Mouse (Mus musculus) MEL (cell line): ENCODE measurements around the gene Nox4. TPM values are rescaled to one million over a fixed set of nuclear protein-coding genes. Genes with fewer than 3 reads are reported as not detected.

Source experiments
- DNase-seq: peaks from one replicate; pipeline ENCODE4 v3.0.0; 2011; ENCODE audit warnings: low read depth, low spot score
- H3K27ac ChIP-seq: 2 replicates; pipeline ENCODE4 v1.5.1; 2012; ENCODE audit warnings: low read depth, mild to moderate bottlenecking, control low read depth, low read length, moderate library complexity; ENCODE audit not compliant: control insufficient read depth
- H3K27me3 ChIP-seq, 2 experiments: fragments of 150-350 bp in 1 of 2; sonication (generic) in 1 of 2; 2 replicates each; pipeline ENCODE4 v1.6.1; 2012; ENCODE audit warnings: low read length in 2 of 2, mild to moderate bottlenecking in 2 of 2, improper control_type of control experiment in 1 of 2, moderate library complexity in 1 of 2; ENCODE audit not compliant: insufficient read depth in 2 of 2, control insufficient read depth in 1 of 2
- H3K36me3 ChIP-seq, 2 experiments: 2 replicates each; pipeline ENCODE4 v1.6.1; 2012 to 2014; ENCODE audit warnings: low read length in 2 of 2, improper control_type of control experiment in 1 of 2, inconsistent platforms in 1 of 2, mild to moderate bottlenecking in 1 of 2; ENCODE audit not compliant: insufficient read depth in 2 of 2, control insufficient read depth in 1 of 2
- H3K4me1 ChIP-seq, 2 experiments: fragments of 150-350 bp in 1 of 2; sonication (generic) in 1 of 2; 2 replicates each; pipeline ENCODE4 v1.6.1; 2012; ENCODE audit warnings: low read length in 2 of 2, improper control_type of control experiment in 1 of 2, mild to moderate bottlenecking in 1 of 2; ENCODE audit not compliant: insufficient read depth in 2 of 2, control insufficient read depth in 1 of 2
- H3K4me3 ChIP-seq, 2 experiments: fragments of 150-350 bp in 1 of 2; sonication (generic) in 1 of 2; 2 replicates each; pipeline ENCODE4 v1.5.1; 2012; ENCODE audit warnings: low read depth in 2 of 2, low read length in 2 of 2, mild to moderate bottlenecking in 2 of 2, moderate library complexity in 2 of 2, control low read depth in 1 of 2, improper control_type of control experiment in 1 of 2; ENCODE audit not compliant: control insufficient read depth in 1 of 2, insufficient read depth in 1 of 2
- H3K79me2 ChIP-seq: 2 replicates; pipeline ENCODE4 v1.6.1; 2012; ENCODE audit warnings: mild to moderate bottlenecking, low read length, moderate library complexity; ENCODE audit not compliant: control insufficient read depth, poor library complexity, insufficient read depth
- H3K9ac ChIP-seq: 2 replicates; pipeline ENCODE4 v1.6.1; 2012; ENCODE audit warnings: low read depth, mild to moderate bottlenecking, control low read depth, low read length, moderate library complexity; ENCODE audit not compliant: control insufficient read depth, poor library complexity, severe bottlenecking
- H3K9me3 ChIP-seq: fragments of 150-350 bp; sonication (generic); replicated peaks from 2 replicates; pipeline ENCODE4 v1.6.1; 2012; ENCODE audit warnings: mild to moderate bottlenecking, low read length, improper control_type of control experiment, moderate library complexity; ENCODE audit not compliant: insufficient read depth
- CHD1 ChIP-seq: IDR thresholded peaks from 2 replicates; pipeline ENCODE4 v1.6.1; 2012; ENCODE audit warnings: low read depth, mild to moderate bottlenecking, inconsistent platforms, low read length, improper control_type of control experiment
- CHD2 ChIP-seq: IDR thresholded peaks from 2 replicates; pipeline ENCODE4 v1.6.1; 2011; ENCODE audit warnings: low read length, improper control_type of control experiment
- CTCF ChIP-seq, 3 experiments: IDR thresholded peaks in 2 of 3; conservative IDR thresholded peaks in 1 of 3; 2 replicates each; pipeline ENCODE4 v1.5.1; 2011 to 2012; ENCODE audit warnings: low read length in 3 of 3, low read depth in 2 of 3, mild to moderate bottlenecking in 2 of 3, improper control_type of control experiment in 1 of 3, inconsistent platforms in 1 of 3, mixed read lengths in 1 of 3, moderate library complexity in 1 of 3; ENCODE audit not compliant: control insufficient read depth in 1 of 3, insufficient read depth in 1 of 3, poor library complexity in 1 of 3, severe bottlenecking in 1 of 3
- EP300 ChIP-seq, 2 experiments: IDR thresholded peaks; 2 replicates each; pipeline ENCODE4 v1.6.1; 2011; ENCODE audit warnings: improper control_type of control experiment in 2 of 2, low read length in 2 of 2, low read depth in 1 of 2, mild to moderate bottlenecking in 1 of 2
- MAX ChIP-seq: IDR thresholded peaks from 2 replicates; pipeline ENCODE4 v1.6.1; 2011; ENCODE audit warnings: low read length, improper control_type of control experiment
- MYB ChIP-seq: IDR thresholded peaks from 2 replicates; pipeline ENCODE4 v1.6.1; 2011; ENCODE audit warnings: mild to moderate bottlenecking, low read depth, low read length, improper control_type of control experiment
- NELFE ChIP-seq: IDR thresholded peaks from 2 replicates; pipeline ENCODE4 v1.6.1; 2011; ENCODE audit warnings: low read depth, low read length, improper control_type of control experiment
- POLR2AphosphoS5 ChIP-seq: IDR thresholded peaks from 2 replicates; pipeline ENCODE4 v1.6.1; 2012; ENCODE audit warnings: low read depth, borderline replicate concordance, mild to moderate bottlenecking, inconsistent platforms, low read length, moderate library complexity, mixed read lengths
- SMC3 ChIP-seq: IDR thresholded peaks from 2 replicates; pipeline ENCODE4 v1.6.1; 2011; ENCODE audit warnings: low read depth, low read length, improper control_type of control experiment
- TCF12 ChIP-seq: IDR thresholded peaks from 2 replicates; pipeline ENCODE4 v1.6.1; 2014; ENCODE audit warnings: low read depth, mild to moderate bottlenecking, inconsistent platforms, low read length, improper control_type of control experiment, moderate library complexity
- USF1 ChIP-seq: IDR thresholded peaks from 2 replicates; pipeline ENCODE4 v1.6.1; 2014; ENCODE audit warnings: low read depth, mild to moderate bottlenecking, inconsistent platforms, low read length, improper control_type of control experiment, moderate library complexity
- ZKSCAN1 ChIP-seq: IDR thresholded peaks from 2 replicates; pipeline ENCODE4 v1.6.1; 2012; ENCODE audit warnings: low read depth, mild to moderate bottlenecking, inconsistent platforms, low read length, improper control_type of control experiment, moderate library complexity
- ZMIZ1 ChIP-seq: IDR thresholded peaks from 2 replicates; pipeline ENCODE4 v1.6.1; 2012; ENCODE audit warnings: low read depth, mild to moderate bottlenecking, inconsistent platforms, low read length, improper control_type of control experiment, moderate library complexity
- ZNF384 ChIP-seq: IDR thresholded peaks from 2 replicates; pipeline ENCODE4 v1.6.1; 2012; ENCODE audit warnings: low read depth, mild to moderate bottlenecking, inconsistent platforms, low read length, improper control_type of control experiment
- polyA plus RNA-seq, 2 experiments: library from polyadenylated mRNA; stranded (reverse) in 1 of 2; unstranded in 1 of 2; fragments of >175 nt in 1 of 2; fragments of >200 nt in 1 of 2; gene quantifications; 2 replicates each; pipeline versions ENCODE4 v1.2.1 to v1.2.4; 2012; ENCODE audit warnings: low replicate concordance in 2 of 2, low read depth in 1 of 2; ENCODE audit not compliant: insufficient read length in 2 of 2, insufficient read depth in 1 of 2, missing spikeins in 1 of 2
- total RNA-seq: library from RNA; depleted of rRNA; stranded (reverse); fragments of 300-350 nt; gene quantifications from 2 replicates; pipeline ENCODE4 v1.2.3, GENCODE M21; 2012

Nox4 gene
- total and polyA plus RNA-seq, 3 experiments: not detected

DNA sequence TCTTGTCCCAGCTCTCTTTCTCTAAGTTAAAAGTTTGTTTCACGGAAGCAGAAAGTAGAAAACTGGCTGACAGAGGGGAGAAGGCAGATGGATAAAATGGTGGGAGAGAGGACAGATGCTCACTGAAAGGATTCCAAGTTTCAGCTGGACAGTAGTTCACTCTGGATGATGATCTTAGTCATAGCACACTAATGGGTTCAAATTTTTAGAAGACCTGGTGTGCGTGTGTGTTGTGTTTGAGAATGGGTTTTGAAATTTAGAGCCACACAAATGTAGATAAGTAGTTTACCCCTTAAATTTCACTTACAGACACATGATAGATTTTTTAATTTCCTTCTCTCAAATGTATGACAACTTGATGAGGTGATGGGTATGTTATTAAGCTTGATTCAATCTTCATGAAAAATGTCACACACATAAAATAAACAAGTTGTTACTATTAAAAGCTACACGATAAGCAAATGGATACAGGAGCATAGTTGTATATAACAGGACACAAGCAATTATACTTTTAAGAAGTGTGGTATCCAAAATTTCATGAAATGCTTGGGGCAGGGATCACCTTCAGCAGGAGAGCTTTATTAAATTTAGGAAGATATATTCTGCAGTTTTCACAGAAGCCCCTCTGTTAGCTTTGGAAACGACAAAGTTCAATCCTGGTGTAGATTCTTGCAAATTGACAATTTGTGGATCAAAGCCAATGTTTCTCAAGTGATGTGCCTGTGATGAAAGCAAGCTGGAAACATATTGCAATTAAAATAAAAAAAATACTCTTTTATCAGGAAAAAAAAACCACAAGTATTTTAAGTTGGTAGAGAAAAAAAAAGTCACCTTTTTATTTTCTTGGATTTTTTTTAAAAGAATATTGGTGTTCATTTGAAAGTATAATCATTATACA lies 18.6 kb upstream of the Nox4 start:
- no peak overlapping the region for H3K4me3 ChIP-seq
- no peaks in the 10 kb centered on the region for H3K9me3 ChIP-seq
- no peak overlapping the region for H3K9ac ChIP-seq
- no peaks in the 10 kb centered on the region for H3K36me3 ChIP-seq
- H3K4me1 ChIP-seq: no peaks in the 10 kb centered on the region
- no peaks in the 10 kb centered on the region for H3K27me3 ChIP-seq
- no peak for DNase-seq
- H3K27ac ChIP-seq: no peak overlapping the region
- no peaks in the 10 kb centered on the region for H3K79me2 ChIP-seq
- TF ChIP-seq MAX (no peak), USF1 (no peak), MYB (no peak), SMC3 (no peak), ZKSCAN1 (no peak), EP300 (IDR thresholded peaks at IDR 0.05; ENCODE audit: low read depth in 1 of 2, low read length in 2 of 2) (no peak)
- TF ChIP-seq, all 39 proteins: peak for 0

DNA sequence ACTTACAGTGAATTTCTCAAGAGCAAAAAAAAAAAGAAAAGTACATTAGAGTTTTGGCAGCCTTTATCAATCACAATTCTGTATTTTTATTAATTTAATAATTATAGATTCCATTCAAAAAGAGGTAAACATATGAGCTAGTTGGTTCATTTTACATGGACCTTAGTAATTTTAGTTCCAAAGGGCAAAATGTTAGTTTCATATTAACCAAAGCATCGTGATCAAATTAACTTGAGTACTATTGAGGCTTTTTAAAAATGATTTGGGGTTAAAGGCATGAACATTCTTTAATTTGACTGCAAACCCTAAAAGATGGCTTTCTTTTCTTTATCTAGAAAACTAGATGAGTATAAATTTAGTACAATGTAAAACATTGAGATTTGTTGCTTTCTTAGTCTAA lies 16.4 kb upstream of the Nox4 start:
- no peak overlapping the region for H3K9ac ChIP-seq
- no peaks in the 10 kb centered on the region for H3K36me3 ChIP-seq
- no peaks in the 10 kb centered on the region for H3K79me2 ChIP-seq
- no peak overlapping the region for H3K4me3 ChIP-seq
- TF ChIP-seq NELFE (no peak), ZNF384 (no peak), CHD2 (no peak), CTCF (IDR thresholded peaks at IDR 0.05 in 2 of 3, conservative IDR thresholded peaks at IDR 0.05 in 1 of 3; ENCODE audit: control insufficient read depth in 1 of 3, insufficient read depth in 1 of 3, low read depth in 2 of 3, low read length in 3 of 3, poor library complexity in 1 of 3, severe bottlenecking in 1 of 3) (no peak), CHD1 (no peak), TCF12 (no peak), ZMIZ1 (no peak)
- no peak for DNase-seq
- H3K27me3 ChIP-seq: no peaks in the 10 kb centered on the region
- no peaks in the 10 kb centered on the region for H3K9me3 ChIP-seq
- no peak overlapping the region for H3K27ac ChIP-seq
- H3K4me1 ChIP-seq: no peaks in the 10 kb centered on the region

DNA sequence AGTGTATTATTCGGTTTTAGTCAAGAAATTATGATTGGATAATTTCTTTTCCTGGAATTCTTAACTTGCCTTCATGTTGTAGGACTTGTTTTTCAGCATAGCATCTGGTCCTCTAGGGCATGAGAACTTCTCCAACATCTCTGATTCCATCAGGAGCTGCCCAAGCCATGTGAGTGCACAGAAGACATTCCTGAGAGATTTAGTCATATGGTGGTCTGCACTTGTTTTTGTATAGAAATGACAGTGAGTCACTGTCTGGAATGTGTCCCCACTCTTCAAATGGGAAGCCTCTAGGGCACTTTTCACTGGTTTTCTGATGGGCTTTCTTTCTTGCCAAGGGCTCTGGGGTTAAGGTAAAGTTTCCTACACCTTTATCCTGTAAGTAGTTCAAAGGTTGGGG lies 4.8 kb upstream of the Nox4 start:
- Histone ChIP-seq H3K36me3 (no peaks in the 10 kb centered on the region), H3K27me3 (no peaks in the 10 kb centered on the region), H3K9ac (no peak overlapping the region), H3K4me3 (no peak overlapping the region), H3K9me3 (no peaks in the 10 kb centered on the region), H3K27ac (no peak overlapping the region), H3K79me2 (no peaks in the 10 kb centered on the region), H3K4me1 (no peaks in the 10 kb centered on the region)
- DNase-seq: no peak
- TF ChIP-seq MYB (no peak), POLR2AphosphoS5 (no peak)
